Mouse (Mus musculus): Measurements from ENCODE around the gene Sbk1. TPM values are rescaled to one million over a fixed set of nuclear protein-coding genes. Genes with fewer than 3 reads are reported as not detected.

Gene Sbk1
- polyA plus RNA-seq, 1 experiment from 2014 or later: 36.3 TPM

DNA sequence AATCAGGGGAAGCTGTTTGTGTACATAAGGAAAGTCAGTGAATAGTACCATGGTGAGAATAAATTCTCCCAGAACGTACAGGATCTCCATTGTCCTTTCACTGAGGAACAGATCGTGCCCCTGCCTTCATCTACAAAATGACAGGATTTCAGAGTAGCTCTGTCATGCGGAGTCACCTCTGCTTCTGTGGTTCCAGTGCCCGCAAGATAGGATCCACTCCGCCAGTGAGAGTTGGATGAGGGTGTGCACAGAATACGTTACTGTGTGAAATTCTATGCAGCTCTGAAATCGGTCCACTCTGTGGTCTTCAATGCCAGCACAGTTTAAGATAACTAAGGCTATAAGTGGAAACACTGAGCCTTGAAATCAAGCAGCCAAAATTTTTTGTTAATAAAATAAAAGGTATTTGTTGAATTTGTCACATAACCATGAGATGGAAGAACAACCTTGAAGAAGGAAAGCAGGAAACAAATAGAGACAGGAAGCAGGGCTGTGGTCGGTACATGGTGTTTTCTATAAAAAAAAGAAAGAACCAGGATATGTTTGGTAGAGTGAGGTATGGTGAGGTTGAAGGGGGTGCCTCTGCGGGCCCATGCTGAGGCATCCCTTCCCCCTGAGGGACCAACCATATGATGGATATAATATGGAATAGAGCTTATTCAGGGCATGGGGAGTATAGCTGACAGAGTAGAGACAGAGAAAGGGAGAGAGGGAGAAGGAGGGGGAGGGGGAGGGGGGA is 57.7 kb downstream of the Sbk1 start:
- H3K36me3 ChIP-seq (ENCODE audit: control insufficient read depth, insufficient read depth, low read length): no peaks in the 10 kb centered on the region
- WGBS: 85% methylated on average over 9 of the region's 9 CpGs
- H3K27ac ChIP-seq (replicated peaks; ENCODE audit: low read depth, low read length): no peak overlapping the region
- H3K9me3 ChIP-seq (ENCODE audit: control insufficient read depth, low read length): no peaks in the 10 kb centered on the region
- no peak overlapping the region for H3K9ac ChIP-seq (ENCODE audit: low read depth, low read length)
- DNase-seq (ENCODE audit: low spot score) (no peak), ATAC-seq (ENCODE audit: low read depth) (no peak)
- 0 out of 2 replicates have a peak, but pooled peaks cover under 1% of the 10 kb centered on the region for H3K27me3 ChIP-seq (replicated peaks; ENCODE audit: control insufficient read depth, insufficient read depth, low read length)
- H3K4me2 ChIP-seq (ENCODE audit: low read depth, low read length): no peak overlapping the region
- no peaks in the 10 kb centered on the region for H3K4me1 ChIP-seq (ENCODE audit: control insufficient read depth, insufficient read depth, low read length)
- no peak overlapping the region for H3K4me3 ChIP-seq (ENCODE audit: low read depth, low read length)

DNA sequence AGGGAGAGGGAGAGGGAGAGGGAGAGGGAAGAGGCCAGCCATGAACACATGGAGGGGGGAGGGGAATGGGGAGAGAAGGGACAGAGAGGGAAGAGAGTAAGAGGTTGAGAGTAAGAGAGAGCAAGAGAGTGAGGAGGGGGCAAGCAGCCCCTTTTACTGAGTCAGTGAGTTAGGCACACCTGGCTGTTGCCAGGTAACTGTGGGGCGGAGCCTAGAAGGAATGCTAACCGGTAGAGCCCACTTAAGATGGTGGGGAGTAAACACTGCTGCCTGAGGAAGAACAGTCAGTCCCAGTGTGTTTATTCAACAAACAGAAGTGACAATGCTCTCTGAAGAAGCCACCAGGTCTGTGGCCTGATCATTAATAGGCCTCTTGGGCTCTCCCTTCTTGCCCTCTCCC is 58.3 kb downstream of the Sbk1 start:
- Histone ChIP-seq H3K9ac (ENCODE audit: low read depth, low read length) (no peak overlapping the region), H3K9me3 (ENCODE audit: control insufficient read depth, low read length) (no peaks in the 10 kb centered on the region), H3K27ac (replicated peaks; ENCODE audit: low read depth, low read length) (no peak overlapping the region), H3K27me3 (replicated peaks; ENCODE audit: control insufficient read depth, insufficient read depth, low read length) (no peaks in the 10 kb centered on the region), H3K36me3 (ENCODE audit: control insufficient read depth, insufficient read depth, low read length) (no peaks in the 10 kb centered on the region), H3K4me2 (ENCODE audit: low read depth, low read length) (no peak overlapping the region), H3K4me3 (ENCODE audit: low read depth, low read length) (no peak overlapping the region), H3K4me1 (ENCODE audit: control insufficient read depth, insufficient read depth, low read length) (no peaks in the 10 kb centered on the region)
- ATAC-seq (ENCODE audit: low read depth): no peak
- 44% methylated on average over 2 of the region's 2 CpGs for WGBS
- DNase-seq (ENCODE audit: low spot score): no peak

- ATAC-seq (ENCODE audit: low read depth) (no peak), DNase-seq (ENCODE audit: low spot score) (no peak)
- 70% methylated on average over 3 of the region's 3 CpGs for WGBS
- H3K36me3 ChIP-seq (ENCODE audit: control insufficient read depth, insufficient read depth, low read length): no peaks in the 10 kb centered on the region
- H3K27ac ChIP-seq (replicated peaks; ENCODE audit: low read depth, low read length): no peak overlapping the region
- no peak overlapping the region for H3K9ac ChIP-seq (ENCODE audit: low read depth, low read length)
- H3K4me2 ChIP-seq (ENCODE audit: low read depth, low read length): no peak overlapping the region
- no peak overlapping the region for H3K4me3 ChIP-seq (ENCODE audit: low read depth, low read length)
- no peaks in the 10 kb centered on the region for H3K9me3 ChIP-seq (ENCODE audit: control insufficient read depth, low read length)
- H3K27me3 ChIP-seq (replicated peaks; ENCODE audit: control insufficient read depth, insufficient read depth, low read length): no peaks in the 10 kb centered on the region
- H3K4me1 ChIP-seq (ENCODE audit: control insufficient read depth, insufficient read depth, low read length): no peaks in the 10 kb centered on the region
These were observed 60.3 kb downstream of the Sbk1 start for GRCm38 (mm10) chr7:126332691-126333090.

DNA sequence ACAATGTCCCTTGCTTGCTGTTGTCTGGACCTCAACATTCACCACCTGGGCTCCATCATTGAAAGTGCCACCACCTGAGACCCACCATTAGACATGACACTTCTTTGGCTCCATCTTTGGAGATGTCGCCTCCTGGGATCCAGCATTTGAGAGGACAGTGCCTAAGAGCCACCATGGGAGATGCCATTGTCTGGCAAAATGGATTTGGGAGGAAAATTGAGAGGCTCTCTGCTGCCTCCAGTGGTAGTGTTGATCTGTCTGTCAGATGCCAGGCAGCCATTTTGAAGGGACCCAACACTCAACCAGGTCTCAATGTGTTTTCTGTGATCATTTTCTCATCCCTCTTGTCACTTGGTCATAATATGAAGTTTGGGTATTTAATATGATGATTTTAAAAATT is 63.1 kb downstream of the Sbk1 start:
- WGBS: 77% methylated on average over 1 of the region's 1 CpGs
- no peak overlapping the region for H3K9ac ChIP-seq (ENCODE audit: low read depth, low read length)
- no peak for DNase-seq (ENCODE audit: low spot score)

DNA sequence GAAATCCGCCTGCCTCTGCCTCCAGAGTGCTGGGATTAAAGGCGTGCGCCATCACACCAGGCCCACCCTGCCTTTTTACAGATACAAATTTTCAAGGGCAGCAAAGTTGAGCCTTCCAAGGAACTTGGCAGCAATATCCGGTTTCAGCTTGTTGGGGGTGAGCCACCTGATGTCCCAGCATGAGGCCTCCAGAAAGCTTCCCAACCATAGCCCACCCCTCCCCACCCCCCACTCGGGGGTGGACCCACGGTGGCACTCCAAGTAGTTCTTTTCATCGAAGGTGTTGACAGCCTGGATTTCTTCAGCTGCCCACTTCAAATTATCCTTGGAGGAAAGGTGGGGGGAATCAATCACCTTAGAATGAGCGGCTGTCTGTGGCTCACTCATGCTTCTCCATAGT is 66.5 kb downstream of the Sbk1 start:
- Histone ChIP-seq H3K4me2 (ENCODE audit: low read depth, low read length) (no peak overlapping the region), H3K9ac (ENCODE audit: low read depth, low read length) (no peak overlapping the region), H3K27ac (replicated peaks; ENCODE audit: low read depth, low read length) (no peak overlapping the region), H3K4me1 (ENCODE audit: control insufficient read depth, insufficient read depth, low read length) (no peaks in the 10 kb centered on the region), H3K4me3 (ENCODE audit: low read depth, low read length) (no peak overlapping the region), H3K27me3 (replicated peaks; ENCODE audit: control insufficient read depth, insufficient read depth, low read length) (no peaks in the 10 kb centered on the region), H3K9me3 (ENCODE audit: control insufficient read depth, low read length) (no peaks in the 10 kb centered on the region), H3K36me3 (ENCODE audit: control insufficient read depth, insufficient read depth, low read length) (no peaks in the 10 kb centered on the region)
- WGBS: 75% methylated on average over 8 of the region's 8 CpGs
- DNase-seq (ENCODE audit: low spot score) (no peak), ATAC-seq (ENCODE audit: low read depth) (no peak)

More for the DNA sequence above, 63.1 kb downstream of the Sbk1 start:
- H3K36me3 ChIP-seq (ENCODE audit: control insufficient read depth, insufficient read depth, low read length): no peaks in the 10 kb centered on the region
- H3K4me2 ChIP-seq (ENCODE audit: low read depth, low read length): no peak overlapping the region
- no peak overlapping the region for H3K27ac ChIP-seq (replicated peaks; ENCODE audit: low read depth, low read length)
- H3K4me3 ChIP-seq (ENCODE audit: low read depth, low read length): no peak overlapping the region
- no peak for ATAC-seq (ENCODE audit: low read depth)
- H3K4me1 ChIP-seq (ENCODE audit: control insufficient read depth, insufficient read depth, low read length): no peaks in the 10 kb centered on the region
- H3K9me3 ChIP-seq (ENCODE audit: control insufficient read depth, low read length): no peaks in the 10 kb centered on the region
- H3K27me3 ChIP-seq (replicated peaks; ENCODE audit: control insufficient read depth, insufficient read depth, low read length): no peaks in the 10 kb centered on the region

- Histone ChIP-seq H3K4me1 (ENCODE audit: control insufficient read depth, insufficient read depth, low read length) (no peaks in the 10 kb centered on the region), H3K27me3 (replicated peaks; ENCODE audit: control insufficient read depth, insufficient read depth, low read length) (no peaks in the 10 kb centered on the region), H3K4me3 (ENCODE audit: low read depth, low read length) (no peak overlapping the region), H3K27ac (replicated peaks; ENCODE audit: low read depth, low read length) (no peak overlapping the region), H3K36me3 (ENCODE audit: control insufficient read depth, insufficient read depth, low read length) (no peaks in the 10 kb centered on the region), H3K9me3 (ENCODE audit: control insufficient read depth, low read length) (no peaks in the 10 kb centered on the region), H3K9ac (ENCODE audit: low read depth, low read length) (no peak overlapping the region), H3K4me2 (ENCODE audit: low read depth, low read length) (no peak overlapping the region)
- no peak for DNase-seq (ENCODE audit: low spot score)
- 64% methylated on average over 8 of the region's 8 CpGs for WGBS
- no peak for ATAC-seq (ENCODE audit: low read depth)
These were observed 67.1 kb downstream of the Sbk1 start for GRCm38 (mm10) chr7:126339521-126339971.

DNA sequence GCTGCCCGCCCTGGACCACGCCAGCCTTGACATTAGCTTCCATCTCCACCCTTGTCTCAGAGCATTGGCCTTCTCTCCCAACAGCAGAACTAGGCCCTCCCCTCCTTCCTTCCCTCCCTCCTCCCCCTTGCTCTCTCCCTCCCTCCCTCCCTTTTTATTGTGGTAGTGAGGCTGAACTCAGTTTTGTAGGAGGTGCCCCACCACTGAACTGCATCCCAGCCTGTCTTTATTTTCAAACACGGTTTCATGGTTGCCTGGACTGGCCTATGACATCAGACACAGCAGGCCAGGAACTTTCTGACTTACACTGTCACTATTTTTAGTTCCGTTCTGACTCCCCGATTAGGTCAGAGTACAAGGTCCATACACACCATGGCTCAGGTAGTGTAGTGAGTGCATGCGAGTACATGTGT is 67.8 kb downstream of the Sbk1 start:
- WGBS: 73% methylated on average over 6 of the region's 6 CpGs
- no peak overlapping the region for H3K9ac ChIP-seq (ENCODE audit: low read depth, low read length)
- ATAC-seq (ENCODE audit: low read depth): no peak

GRCm38 (mm10) chr7:126340896-126341295 is 68.5 kb downstream of the Sbk1 start:
- no peak overlapping the region for H3K27ac ChIP-seq (replicated peaks; ENCODE audit: low read depth, low read length)
- H3K9ac ChIP-seq (ENCODE audit: low read depth, low read length): no peak overlapping the region
- DNase-seq (ENCODE audit: low spot score) (no peak), ATAC-seq (ENCODE audit: low read depth) (no peak)
- no peak overlapping the region for H3K4me3 ChIP-seq (ENCODE audit: low read depth, low read length)
- no peak overlapping the region for H3K4me2 ChIP-seq (ENCODE audit: low read depth, low read length)
- WGBS: 43% methylated on average over 6 of the region's 6 CpGs
- H3K4me1 ChIP-seq (ENCODE audit: control insufficient read depth, insufficient read depth, low read length): no peaks in the 10 kb centered on the region
- no peaks in the 10 kb centered on the region for H3K27me3 ChIP-seq (replicated peaks; ENCODE audit: control insufficient read depth, insufficient read depth, low read length)
- no peaks in the 10 kb centered on the region for H3K9me3 ChIP-seq (ENCODE audit: control insufficient read depth, low read length)
- no peaks in the 10 kb centered on the region for H3K36me3 ChIP-seq (ENCODE audit: control insufficient read depth, insufficient read depth, low read length)

More for the DNA sequence above, 67.8 kb downstream of the Sbk1 start:
- Histone ChIP-seq H3K36me3 (ENCODE audit: control insufficient read depth, insufficient read depth, low read length) (no peaks in the 10 kb centered on the region), H3K9me3 (ENCODE audit: control insufficient read depth, low read length) (no peaks in the 10 kb centered on the region), H3K4me1 (ENCODE audit: control insufficient read depth, insufficient read depth, low read length) (no peaks in the 10 kb centered on the region), H3K27ac (replicated peaks; ENCODE audit: low read depth, low read length) (no peak overlapping the region), H3K4me3 (ENCODE audit: low read depth, low read length) (no peak overlapping the region), H3K27me3 (replicated peaks; ENCODE audit: control insufficient read depth, insufficient read depth, low read length) (no peaks in the 10 kb centered on the region), H3K4me2 (ENCODE audit: low read depth, low read length) (no peak overlapping the region)
- DNase-seq (ENCODE audit: low spot score): no peak
